Mouse (Mus musculus) bone marrow, adult 2 months (tissue): ENCODE measurements around the gene Brpf3.

Source experiments
- CTCF ChIP-seq: fragments of 200-500 bp; IDR thresholded peaks from 2 replicates; pipeline ENCODE4 v1.5.1; 2011; ENCODE audit warnings: low read length, control low read depth; ENCODE audit not compliant: control insufficient read depth, insufficient read depth
- POLR2A ChIP-seq: fragments of 200-500 bp; IDR thresholded peaks from 2 replicates; pipeline ENCODE4 v1.6.1; 2011; ENCODE audit warnings: low read depth, mild to moderate bottlenecking, control low read depth, low read length, borderline replicate concordance; ENCODE audit not compliant: control insufficient read depth

DNA sequence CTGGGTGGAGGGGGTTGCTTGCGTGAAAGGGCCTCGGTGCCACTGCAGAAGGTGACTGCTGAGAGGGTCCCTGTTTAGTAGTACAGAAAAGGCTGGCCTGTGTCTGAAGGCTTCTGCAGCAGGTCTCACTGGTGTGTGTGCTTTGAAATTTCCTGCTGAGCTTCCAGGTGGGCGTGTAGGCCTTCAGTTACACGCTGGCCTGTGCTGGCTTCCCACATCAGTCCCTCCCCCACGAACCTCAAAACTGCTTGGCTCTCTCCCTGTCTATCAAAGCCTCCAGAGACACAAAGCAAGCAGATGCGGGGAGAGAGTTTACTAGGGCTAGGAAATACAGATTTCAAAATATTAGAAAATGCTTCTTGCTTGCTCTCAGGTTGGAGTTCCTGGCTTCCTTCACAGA, 24.0 kb downstream of the Brpf3 start:
- no peak for TF ChIP-seq CTCF
- TF ChIP-seq POLR2A, result no peak
